Mouse (Mus musculus) gastrocnemius, adult 18-20 months (tissue): Measurements from ENCODE around the gene Armh2. TPM values are rescaled to one million over a fixed set of nuclear protein-coding genes. Genes with fewer than 3 reads are reported as not detected.

Experiments used
- DNase-seq: peaks from one replicate; pipeline ENCODE4 v3.0.0; 2021; ENCODE audit warnings: low spot score
- long read RNA-seq, 2 experiments: library from polyadenylated mRNA; stranded (forward); transcript quantifications; one replicate each; pipeline ENCODE4 v2.0.0; 2021
- total RNA-seq, 2 experiments: library from RNA; stranded (reverse); gene quantifications; 2 replicates each; pipeline ENCODE4 v1.2.3; 2021

Gene Armh2
- total RNA-seq = not detected
- long read RNA-seq, experiment 1 = 0 reads
- long read RNA-seq, experiment 2 = 0 reads

DNA sequence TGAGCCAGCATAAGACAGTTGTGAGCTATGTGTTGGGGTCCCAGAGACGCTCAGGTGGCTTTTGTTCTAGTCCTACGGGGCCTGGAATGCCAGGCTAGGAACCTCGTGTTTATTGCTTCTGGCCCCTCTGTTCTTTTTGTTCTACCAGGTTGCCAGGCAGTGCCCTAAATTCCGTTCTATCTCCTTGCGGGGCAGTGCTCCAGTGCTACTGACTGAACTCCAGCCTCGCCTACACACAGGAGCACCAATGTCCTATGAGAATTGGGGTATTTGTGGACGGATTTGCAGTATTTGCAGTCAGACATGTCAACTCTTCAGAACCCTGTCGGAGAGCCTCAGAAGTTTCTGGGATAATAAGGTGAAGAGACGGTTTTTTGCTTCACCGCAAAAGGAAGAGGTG, at the start of gene Armh2:
Gene Armh2 (plus strand): TSS at position 205 of the 400 bp plus-strand sequence.
- no peak for DNase-seq

DNA sequence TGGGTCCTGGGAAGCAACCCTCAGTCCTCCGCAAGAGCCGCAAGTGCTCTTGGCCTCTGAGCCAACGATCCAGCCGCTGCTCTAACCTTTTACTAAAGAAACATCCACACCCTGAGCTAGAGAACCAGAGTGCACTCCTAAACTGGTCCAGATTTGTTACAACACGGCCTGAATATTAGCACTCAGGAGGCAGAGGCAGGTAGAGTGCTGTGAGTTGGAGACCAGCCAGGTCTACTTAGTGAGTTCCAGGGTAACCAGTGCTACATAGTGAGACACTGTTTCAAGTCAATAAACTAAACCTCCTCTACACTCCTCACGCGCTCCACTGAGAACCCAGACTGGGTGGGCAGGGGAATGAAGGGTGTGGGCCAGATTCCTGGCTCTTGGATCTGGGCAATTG, 47.7 kb upstream of the Armh2 start:
- DNase-seq = no peak

DNA sequence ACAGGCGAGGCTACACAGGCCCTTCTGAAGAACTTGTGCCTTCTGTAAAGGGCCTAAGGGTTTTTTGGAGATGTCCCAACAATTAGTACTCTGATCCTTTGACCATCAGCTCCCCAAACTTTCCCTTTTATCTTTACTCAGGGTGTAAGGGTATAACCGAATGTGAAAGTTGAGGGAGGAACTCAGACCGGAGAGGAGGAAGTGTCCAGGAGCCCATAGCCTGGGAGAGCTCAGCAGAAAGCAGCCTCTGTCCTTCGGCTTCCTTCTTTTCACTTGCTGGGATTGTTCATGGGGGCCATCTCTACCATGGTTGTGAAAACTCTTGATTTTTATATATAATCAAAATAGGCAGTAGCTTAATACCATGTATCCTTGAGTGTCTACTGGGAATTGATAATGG, 42.3 kb upstream of the Armh2 start:
- DNase-seq = no peak

DNA sequence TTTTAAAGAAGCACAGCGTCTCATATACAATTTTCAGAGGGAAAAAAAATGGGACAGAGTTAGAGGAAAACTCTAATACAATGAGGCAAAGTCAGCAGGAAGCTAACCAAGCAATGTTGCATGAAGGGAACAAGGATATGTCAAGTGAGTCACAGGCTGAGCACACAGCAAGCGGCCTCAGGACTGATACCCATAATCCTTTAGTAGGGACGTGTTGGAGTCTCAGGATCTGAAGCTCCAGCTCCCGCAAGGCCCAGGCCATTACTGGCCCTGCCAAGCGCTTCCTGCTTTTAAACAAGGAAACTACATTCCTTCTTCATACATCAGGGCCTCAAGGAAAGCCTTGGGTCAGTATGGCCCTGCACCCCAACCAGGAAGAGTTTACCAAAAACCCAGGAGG, 38.9 kb upstream of the Armh2 start:
- no peak for DNase-seq

DNA sequence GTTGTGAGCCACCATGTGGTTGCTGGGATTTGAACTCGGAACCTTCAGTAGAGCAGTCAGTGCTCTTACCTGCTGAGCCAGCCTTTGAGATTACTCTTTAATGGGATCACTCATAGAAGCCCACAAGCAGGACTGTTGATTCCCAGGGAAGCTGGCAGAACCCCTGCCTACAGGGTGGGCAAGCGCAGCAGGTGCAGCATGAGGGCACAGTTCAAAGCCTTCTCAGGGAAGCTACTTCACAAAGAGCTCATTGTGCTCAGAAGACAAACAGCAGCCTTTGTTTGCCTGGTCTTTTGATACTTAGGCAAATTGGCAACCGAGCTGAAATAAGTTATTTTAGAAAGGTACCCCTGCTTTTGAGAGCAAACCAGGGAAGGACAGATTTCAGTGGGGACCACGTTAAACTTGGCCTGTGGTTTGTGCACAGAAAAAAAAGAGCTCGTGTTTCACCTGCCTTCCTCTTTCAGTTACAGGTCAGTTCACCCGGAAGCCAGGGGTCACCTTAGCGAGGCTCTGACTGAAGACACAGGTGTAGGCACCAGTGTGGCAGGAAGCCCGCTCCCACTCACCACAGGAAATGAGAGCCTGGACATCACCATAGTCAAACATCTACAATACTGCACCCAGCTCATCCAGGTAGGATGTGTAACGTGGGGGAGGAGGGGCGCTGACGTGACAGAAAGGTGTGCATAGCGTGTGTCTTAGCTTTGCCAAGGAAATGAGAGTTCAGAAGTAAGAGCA, 31.2 kb upstream of the Armh2 start:
- DNase-seq = no peak

DNA sequence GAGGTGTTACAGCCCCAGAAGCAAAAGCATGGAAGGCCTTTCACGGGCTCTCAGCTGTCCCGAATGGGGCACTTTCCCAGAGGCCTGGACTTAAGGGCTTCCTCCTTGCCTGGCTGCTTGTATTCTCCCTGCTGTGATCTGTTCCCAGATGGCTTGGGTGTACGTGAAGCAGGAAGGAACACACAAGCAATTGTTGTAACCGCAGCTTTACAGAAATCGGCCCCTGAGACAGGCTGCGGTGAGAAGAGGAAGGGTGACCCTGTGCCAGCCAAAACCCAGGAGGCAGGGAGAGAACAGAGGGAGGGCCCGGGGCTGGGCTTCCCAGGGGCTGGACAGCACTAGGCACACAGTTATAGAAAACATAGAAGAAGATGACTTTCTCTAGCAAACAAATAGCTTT, 30.1 kb upstream of the Armh2 start:
- no peak for DNase-seq

DNA sequence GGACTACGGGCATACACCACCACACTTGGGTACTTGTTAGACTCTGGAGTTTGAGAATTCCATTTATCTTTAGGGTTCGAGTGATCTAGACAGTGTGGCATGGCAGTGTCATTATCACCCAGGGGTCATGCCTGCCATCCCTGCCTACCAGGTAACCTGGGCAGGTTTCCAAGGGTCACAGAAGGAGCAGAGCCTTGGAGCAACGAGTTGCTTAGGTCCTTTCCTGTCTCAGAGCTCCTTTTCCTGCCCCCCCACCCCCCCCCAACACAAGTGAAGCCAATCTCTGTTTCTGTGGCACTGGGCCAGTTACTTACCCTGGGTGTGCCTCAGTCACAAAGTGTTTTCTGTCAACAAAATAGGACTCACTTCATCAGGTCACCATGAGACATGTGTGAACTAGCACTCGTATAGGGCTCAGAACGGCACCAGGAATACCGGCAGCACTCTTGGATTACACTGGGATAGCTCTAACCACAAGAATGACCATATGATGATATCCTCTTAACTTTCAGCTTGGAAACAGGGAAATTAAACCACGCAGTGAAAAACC, 28.4 kb upstream of the Armh2 start:
- DNase-seq = no peak

DNA sequence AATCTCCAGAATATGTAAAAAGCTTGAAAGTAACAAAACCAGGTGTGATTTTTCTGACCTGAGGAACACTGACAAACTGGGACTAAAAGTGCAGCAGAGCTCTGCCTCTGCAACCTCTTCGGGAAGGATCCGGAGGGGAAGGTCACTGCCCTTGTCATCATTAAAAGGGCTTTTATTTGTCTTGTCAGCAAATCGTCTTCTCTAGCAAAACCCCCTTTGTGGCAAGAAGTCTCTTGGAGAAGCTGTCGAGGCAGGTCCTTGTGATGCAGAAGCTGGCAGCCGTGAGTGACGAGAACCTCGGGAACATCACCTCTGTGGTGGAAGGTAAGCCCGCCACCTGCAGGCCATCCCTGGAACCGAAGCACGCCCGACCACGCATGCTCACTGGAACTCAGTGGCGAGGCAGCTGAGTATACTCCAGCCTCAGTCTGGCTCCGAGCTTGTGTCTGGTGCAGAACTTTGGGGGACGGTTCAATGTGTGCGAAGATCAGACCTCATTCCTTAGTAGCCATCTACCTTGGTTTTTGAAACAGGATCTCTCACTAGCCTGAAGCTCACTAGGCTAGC, 27.5 kb upstream of the Armh2 start:
- peak; percentile 84 for DNase-seq

DNA sequence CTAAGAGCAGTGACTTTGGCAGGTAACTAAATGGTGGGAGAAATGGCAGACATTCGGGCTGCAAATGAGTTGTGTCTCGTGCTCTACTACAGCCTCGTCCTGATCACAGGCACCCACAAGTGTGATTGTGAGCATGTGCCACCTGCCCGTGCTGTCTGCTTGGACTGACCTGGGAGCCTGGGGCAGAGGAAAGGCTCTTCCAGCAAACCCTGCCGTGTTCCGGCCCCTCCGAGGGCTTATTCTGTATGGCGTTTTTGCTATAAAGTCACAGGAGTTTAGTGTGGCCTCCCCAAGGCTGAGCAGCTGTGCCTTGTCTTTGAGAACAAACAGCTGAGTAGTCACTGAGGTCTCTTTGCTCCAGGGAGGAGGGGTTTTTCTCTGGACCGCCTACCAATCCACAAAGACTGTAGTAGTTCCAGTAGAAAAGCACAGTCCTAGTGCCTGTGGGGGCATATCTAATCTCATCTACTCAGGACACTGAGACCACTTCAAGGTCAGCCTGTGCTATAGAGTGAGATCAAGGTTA, 26.6 kb upstream of the Armh2 start:
- no peak for DNase-seq

DNA sequence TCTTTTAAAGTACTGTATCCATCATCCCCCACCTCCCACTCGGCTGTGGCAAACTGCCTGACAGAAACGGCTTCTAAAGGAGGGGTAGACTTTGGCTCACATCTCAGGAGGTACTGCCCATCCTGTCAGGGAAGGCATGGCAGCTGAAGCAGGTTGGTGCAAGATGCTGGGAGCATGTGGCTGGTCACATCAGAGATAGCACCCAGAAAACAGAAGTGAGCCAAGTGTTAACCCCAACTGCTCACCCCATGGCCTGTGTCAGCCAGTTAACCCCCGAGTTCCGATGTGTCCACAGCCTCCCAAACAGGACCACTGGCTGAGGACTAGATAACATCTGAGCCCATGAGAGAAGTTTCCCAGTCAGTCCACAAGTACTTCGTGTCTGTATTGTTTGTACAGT, 25.4 kb upstream of the Armh2 start:
- no peak for DNase-seq

DNA sequence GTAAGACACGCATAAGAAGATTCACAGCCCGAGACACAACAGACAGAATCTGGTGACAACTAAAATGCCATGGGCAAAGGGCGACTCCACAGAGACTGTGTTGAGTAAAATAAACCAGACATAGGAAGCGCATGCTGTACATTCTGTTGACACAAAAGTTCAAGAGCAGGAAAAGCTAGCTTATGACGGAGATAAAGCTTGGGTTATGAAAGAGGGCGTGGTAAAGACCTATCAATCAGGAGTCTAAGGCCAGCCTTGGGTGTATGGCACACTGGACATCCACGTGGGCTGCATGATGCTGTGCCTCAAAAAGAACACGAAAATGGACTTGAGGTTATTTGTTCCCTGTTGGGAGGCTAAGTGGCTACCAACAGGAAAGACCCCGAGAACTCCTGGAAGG, 24.6 kb upstream of the Armh2 start:
- no peak for DNase-seq

DNA sequence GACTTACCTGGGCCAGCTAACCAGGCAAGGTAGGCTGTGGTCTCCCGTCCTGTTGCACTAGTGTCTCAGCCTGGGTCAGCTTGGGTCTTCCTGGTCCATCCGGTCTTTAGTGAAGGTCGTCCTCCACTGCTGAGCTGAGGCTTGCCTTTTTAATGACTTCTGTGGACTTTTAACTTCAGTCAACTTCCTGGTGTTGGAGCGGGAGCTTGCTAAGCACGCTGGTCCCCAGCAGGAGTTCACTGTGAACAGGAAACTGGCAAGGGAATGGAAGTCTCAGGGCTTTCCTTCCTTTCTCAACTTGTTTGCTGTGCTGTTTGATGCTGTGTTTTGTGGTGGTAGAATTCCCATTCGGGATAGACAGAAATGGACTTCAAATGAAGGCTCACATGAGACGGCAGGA, 23.4 kb upstream of the Armh2 start:
- DNase-seq = no peak

DNA sequence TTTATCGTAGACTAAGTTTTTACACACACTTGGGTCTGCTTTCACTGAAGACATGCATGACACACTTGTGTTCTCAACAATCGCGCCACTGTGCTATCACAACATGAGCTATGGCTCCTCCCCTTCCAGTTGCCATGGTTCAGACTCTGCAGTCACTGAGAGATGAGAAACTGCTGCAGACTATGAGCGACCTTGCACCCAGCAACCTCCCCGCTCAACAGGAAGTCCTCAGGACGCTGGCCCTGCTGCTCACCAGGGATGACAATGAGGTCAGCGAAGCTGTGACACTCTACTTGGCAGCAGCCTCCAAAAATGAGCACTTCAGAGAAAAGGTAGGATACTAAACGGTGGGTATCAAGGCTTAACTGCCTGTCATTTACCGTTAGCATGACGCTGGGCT, 19.5 kb upstream of the Armh2 start:
- no peak for DNase-seq

DNA sequence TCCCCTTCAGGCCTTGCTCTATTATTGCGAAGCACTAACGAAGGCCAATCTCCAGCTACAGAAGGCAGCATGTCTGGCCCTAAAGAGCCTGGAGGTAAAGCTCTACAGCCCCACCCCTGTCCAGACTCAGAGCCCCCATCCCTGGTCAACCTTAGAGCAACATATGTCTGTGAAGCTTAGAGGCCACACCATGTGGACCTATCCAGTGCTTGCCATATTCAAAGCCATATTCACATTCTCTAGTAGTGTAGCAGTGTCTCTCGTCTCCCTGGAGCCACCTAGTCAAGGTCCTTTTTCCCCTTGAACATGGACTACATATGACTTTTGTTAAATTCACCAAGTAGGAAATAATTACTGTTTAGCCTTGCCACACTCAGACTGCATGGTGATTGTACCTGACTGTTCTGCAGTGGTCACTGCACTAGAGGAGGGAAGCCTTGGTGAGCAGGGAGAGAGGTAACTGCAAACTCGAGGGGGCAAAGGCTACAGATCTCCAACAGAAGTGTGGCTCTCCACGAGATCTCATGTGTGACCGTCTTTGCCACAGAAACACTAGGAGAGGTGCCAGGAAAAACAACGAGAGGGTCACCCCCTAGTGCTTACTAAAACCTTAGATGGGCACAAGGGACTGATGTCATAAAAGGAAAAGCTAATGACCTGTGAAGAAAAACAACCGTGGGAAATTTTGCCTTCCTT, 17.2 kb upstream of the Armh2 start:
- DNase-seq = no peak

DNA sequence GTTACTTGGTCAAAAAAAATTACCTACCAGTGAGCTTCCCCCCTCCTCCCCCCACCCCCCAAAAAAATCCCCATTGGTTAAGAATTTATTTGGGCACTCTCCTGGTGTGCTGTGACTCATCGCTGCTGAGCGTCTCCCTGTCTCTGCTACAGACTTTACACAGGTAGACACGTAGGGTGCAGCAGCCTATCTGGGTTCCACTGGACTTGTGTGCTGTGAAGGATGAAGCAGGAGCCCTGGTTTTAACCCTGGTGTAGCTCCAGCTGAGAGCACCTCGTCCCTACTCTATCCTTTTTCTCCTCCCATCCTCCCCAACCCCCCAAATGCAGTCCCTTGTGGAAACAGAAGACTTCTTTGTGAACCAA, 16.7 kb upstream of the Armh2 start:
- DNase-seq = no peak

DNA sequence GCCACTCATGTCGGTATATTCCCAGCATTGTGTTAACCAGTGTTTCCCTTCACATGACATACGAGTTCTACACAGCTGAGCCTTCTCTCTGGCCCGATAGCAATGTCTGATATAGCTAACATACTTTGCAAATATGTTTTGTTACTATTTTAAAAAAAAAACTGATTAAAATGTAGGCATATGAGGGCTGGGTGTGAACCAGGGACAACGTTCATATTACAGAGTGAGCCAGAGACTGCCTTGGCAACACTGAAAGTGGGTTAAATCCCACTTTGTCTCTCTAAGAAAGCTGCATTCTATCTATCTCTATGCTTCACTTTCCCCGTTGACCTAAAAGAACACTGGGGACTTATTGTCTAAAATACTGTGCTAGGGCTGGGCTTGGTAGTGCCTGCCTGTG, 11.9 kb upstream of the Armh2 start:
- no peak for DNase-seq

DNA sequence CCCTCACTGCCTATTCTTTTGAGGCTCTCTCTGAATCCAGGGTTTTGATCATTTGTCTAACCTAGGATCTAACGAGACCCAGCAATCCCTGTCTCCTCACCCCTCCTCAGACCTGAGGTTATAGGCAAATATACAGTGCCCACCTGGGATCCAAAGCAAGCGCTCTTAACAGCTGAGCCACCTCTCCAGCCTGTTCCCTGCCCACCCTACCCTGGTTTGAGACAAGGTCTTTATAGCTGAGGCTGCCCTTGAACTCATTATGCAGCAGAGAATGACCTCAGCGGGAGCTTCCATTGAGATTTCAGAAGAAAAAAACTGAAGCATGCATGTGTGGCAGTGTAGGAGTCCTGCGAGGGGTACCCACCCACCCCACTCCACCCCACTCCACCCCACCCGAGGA, 6.5 kb upstream of the Armh2 start:
- DNase-seq = no peak

DNA sequence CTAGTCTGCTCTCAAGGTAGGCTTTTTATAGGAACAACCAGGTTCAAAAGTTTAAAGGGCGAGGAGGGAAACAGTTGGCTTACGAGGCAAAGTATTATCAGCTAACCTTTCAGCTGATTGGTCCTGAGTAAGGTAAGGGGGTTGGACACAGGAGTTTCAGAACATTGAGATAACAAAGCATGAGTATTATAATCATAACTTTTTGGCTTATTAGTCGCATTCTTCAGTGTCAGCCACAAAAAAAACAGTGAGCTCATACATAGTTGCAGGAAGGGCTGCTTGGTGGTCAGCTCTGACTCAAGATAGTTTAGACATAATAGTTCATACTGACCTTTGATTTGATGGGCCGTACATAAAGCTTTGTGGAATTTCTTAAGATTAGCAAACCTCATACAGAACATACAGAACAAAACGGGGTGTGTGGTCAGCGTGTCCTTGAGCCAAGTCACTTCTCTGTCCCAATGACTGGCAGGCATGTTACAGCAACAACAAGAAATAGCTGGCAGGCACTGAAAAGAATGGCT, 5.4 kb upstream of the Armh2 start:
- no peak for DNase-seq

DNA sequence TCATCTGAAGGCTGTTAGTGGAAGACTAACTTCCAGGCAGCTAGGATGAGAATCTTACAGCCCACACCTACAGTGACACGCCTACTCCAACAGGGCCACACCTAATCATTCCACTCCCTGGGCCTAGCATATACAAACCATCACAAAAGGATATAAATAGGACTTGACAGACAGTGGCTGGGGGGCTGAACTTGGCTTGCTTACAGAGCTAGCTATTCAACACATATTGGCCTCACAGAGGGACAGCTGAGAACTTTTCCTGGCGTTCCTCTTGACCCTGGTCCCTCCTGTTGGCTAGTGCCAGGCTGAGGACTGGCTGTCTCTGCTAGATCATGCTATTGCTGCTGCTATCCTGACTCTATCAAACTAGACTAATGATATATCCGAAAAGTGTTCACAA, 6.8 kb downstream of the Armh2 start:
- peak; percentile 7 for DNase-seq

DNA sequence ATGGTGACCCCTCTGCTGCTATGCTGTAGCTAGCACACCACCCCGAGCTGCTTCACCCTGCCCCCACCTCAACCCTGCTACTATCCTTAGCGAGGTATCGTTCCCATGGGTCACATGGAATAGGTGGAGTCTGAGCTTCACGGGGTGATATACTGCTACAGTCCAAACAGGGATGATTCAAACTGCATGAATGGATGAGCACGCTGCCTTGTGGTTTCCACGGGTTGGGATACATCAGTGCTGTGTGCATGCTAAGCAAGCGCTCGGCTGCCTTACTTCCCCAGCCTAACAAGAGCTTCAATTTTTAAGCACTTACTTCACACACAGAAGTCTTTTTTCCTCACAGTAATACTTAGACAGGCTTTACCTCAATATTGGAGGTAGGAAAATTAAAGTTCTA, 9.8 kb downstream of the Armh2 start:
- DNase-seq = no peak

DNA sequence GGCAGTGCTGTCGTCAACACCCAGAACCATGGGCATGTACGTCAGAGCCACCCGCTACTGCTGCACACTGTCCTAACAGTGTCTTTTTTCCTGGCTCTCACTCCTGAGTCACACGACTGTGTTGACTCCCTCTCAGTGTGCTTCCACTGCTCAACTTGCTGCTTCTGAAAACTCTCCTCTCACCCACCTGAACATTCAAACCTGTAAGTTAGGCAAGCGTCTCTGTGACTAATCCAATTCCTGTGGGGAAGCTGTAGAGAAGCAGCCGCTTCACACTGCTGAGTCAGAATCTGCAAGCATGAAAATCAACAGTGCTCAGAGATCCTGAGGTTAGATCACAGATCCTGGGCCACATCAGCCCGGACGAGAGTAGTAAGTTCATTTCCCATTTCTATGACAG, 10.4 kb downstream of the Armh2 start:
- DNase-seq = no peak

DNA sequence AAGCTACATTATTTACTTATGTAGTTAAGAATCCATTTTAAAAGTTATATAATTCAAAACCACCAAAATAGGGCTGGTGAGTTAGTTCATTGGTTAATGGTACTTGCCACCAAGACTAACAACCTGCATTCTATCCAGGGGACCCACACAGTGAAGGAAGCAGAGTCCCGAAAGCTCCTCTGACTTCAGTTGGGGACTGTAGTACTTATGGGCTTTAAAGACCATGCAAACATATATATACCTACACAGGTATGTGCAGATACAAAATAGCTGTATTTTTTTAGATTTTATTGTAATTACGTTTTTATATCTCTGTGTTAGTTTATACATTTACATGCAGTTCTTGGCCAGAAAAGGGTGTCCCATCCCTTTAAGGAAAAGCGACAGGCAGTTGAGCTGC, 15.7 kb downstream of the Armh2 start:
- DNase-seq = no peak
